Mouse (Mus musculus) subcutaneous adipose tissue, adult 2 months (tissue): ENCODE results near the gene Cyth4. TPM values are rescaled to one million over a fixed set of nuclear protein-coding genes. Genes with fewer than 3 reads are reported as not detected.

ENCODE experiments used
- polyA plus RNA-seq: library from polyadenylated mRNA; depleted of rRNA; stranded (reverse); fragments of >200 nt; gene quantifications from 2 replicates; pipeline ENCODE4 v1.2.3, GENCODE M21; 2012; ENCODE audit warnings: low replicate concordance; rRNA removed

Gene Cyth4
- polyA plus RNA-seq, result 32.4 and 50.0 TPM in 2 replicates

DNA sequence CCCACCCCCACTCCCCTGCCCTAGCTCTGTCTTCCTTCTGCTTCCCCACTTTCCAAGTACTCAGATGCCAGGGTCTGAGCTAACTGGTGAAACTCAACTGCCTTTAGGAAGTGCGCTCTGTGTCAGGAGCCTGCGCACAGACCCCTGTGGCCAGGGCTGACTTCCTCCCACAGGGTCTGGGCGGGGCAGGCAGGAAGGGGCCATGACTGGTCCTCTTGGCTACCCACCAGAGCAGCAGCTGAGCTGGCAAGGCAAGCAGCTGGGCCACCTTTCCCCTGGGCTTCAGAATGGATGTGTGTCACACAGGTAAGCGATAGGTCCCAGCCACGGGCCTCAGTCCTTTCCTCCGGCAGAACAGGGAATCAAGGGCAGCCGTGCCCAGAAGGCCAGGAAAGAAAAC lies at the start of gene Cyth4:
Cyth4 (plus strand) TSS at position 134 of the 400 bp plus-strand sequence.

DNA sequence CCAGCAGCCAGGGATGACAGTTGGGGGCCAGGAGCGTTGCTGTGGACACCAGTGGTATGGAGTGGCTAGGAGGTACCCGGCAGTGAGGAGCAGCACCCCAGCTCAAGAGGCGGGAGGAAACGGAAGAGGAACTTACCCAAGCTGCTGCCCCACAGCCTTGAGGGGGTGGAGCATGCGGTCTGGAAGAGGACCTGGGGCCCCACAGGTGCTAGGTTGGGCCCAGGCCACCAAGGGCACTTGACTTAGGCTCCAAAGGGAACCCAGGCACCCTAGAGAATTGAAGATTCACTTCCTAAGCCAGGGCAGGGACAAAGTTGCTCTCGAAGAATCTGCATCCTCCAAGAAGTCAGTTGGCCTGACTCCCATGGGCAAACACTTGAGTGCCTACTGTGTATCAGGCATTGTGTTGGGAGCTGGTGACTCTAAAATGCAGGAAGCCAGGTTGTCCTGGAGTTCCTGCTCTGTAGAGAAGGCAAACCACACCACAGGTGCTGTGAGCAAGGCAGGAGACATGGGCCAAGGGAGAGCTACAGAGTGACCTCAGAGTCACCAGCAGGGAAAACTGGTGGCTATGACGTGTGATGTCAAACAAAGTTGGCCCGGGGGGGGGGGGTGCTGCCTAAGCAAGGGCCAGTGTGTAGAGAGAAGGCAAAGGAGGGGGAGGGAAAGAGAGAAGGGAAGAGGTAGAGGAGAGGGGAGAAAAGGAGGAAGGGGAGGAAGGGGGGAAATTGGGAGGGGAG lies 24.0 kb upstream of the Cyth4 start, which contains the start of gene Rac2:
Rac2 (minus strand) TSS at position 126 of the 740 bp plus-strand sequence.

Other genes with a start within 250 kb of the Cyth4 start
- not detected in 2 replicates for gene Tex33, start 201.1 kb upstream of the Cyth4 start, polyA plus RNA-seq
- 43.8 and 76.3 TPM in 2 replicates for gene Tst, start 191.1 kb upstream of the Cyth4 start, polyA plus RNA-seq
- gene Mpst, start 190.6 kb upstream of the Cyth4 start, polyA plus RNA-seq, result 126 and 164 TPM in 2 replicates
- 294 and 304 TPM in 2 replicates for gene Kctd17, start 168.5 kb upstream of the Cyth4 start, polyA plus RNA-seq
- gene Tmprss6, start 128.4 kb upstream of the Cyth4 start, polyA plus RNA-seq, result 1.2 and 3.9 TPM in 2 replicates
- gene Il2rb, start 101.8 kb upstream of the Cyth4 start, polyA plus RNA-seq, result 4.6 and 26.4 TPM in 2 replicates
- 46.2 and 80.3 TPM in 2 replicates for gene C1qtnf6, start 65.6 kb upstream of the Cyth4 start, polyA plus RNA-seq
- gene Sstr3, start 52.4 kb upstream of the Cyth4 start, polyA plus RNA-seq, result 0.09 TPM in 1 of 2 replicates, not detected in the other
- 28.5 and 94.6 TPM in 2 replicates for gene Rac2, start 24.3 kb upstream of the Cyth4 start, polyA plus RNA-seq
- gene Elfn2, start 121.7 kb downstream of the Cyth4 start, polyA plus RNA-seq, result 0.05 TPM in 1 of 2 replicates, not detected in the other
- 87.2 and 261 TPM in 2 replicates for gene Mfng, start 176.4 kb downstream of the Cyth4 start, polyA plus RNA-seq
- 28.9 and 72.2 TPM in 2 replicates for gene Card10, start 206.0 kb downstream of the Cyth4 start, polyA plus RNA-seq
- gene Cdc42ep1, start 245.6 kb downstream of the Cyth4 start, polyA plus RNA-seq, result 113 and 345 TPM in 2 replicates